Mouse (Mus musculus) liver, adult 2 months (tissue): ENCODE results near the gene Khdc4.

Experiments
- CTCF ChIP-seq: fragments of 200-500 bp; IDR thresholded peaks from 2 replicates; pipeline ENCODE4 v1.5.1; 2011; ENCODE audit warnings: low read depth, low read length, control low read depth
- POLR2A ChIP-seq: fragments of 200-500 bp; IDR thresholded peaks from 2 replicates; pipeline ENCODE4 v1.6.1; 2011; ENCODE audit warnings: low read length, control low read depth; ENCODE audit not compliant: insufficient read depth; ENCODE audit errors: extremely low read depth

GRCm38 (mm10) chr3:88716399-88717197 is 31.0 kb downstream of the Khdc4 start, which contains the start of gene Rit1:
- TF ChIP-seq CTCF, result no peak
- TF ChIP-seq POLR2A, result peak; percentile 78; the same call in 1 of the 2 replicates
